31 mouse cellular contexts compared by ENCODE assay signal in the genomic region with DNA sequence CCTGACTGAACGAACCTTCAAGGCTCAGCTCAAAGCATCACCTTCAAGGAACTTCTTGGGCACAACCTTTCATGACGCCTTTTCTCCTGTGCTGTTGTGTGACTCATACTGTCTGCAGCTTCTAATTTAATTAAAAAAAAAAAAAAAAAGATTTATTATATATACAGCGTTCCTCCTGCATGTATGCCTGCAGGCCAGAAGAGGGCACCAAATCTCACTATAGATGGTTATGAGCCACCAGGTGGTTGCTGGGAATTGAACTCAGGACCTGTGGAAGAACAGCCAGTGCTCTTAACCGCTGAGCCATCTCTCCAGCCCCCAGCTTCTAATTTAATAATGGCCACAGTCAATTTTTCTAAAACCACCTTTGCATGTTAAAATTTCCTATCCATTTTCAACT. TPM values are rescaled to one million over a fixed set of nuclear protein-coding genes. Genes with fewer than 3 reads are reported as not detected.
DNase-seq lines count a peak whose midpoint lies in the region; TF ChIP-seq lines count a peak whose summit lies in the region.
"Had no signal": no experiment of that assay in that cellular context is flagged by ENCODE, and none has a peak within 500 bp of the region (broad histone marks: within the 10 kb centered on the region; RNA-seq: fewer than 3 reads in every experiment).

No protein-coding gene starts in this region.

- no peak overlapping the region for H3K4me3 ChIP-seq in heart, adult 2 months
- no peak overlapping the region for H3K4me3 ChIP-seq in left cerebral cortex, adult 2 months
- no peak overlapping the region for H3K4me3 ChIP-seq in ES-E14 (ENCODE audit: insufficient read depth in 1 of 2, low read depth in 1 of 2, low read length in 2 of 2, poor library complexity in 1 of 2, severe bottlenecking in 1 of 2)
- H3K4me3 ChIP-seq: embryonic facial prominence, embryonic 10.5 days; embryonic facial prominence, embryonic 15.5 days; forebrain, embryonic 12.5 days; heart, embryonic 13.5 days; hindbrain, embryonic 10.5 days; hindbrain, embryonic 15.5 days; intestine, embryonic 15.5 days; midbrain, embryonic 12.5 days; myocyte; neural tube, embryonic 12.5 days had no signal

- DNase-seq in heart, adult 2 months, result no peak
- DNase-seq in heart, postnatal 36 days, result no peak
- no peak for DNase-seq in left cerebral cortex, adult 2 months (ENCODE audit: extremely low spot score in 1 of 2, low spot score in 2 of 2)
- DNase-seq in left cerebral cortex, adult 18-20 months (ENCODE audit: low spot score in 2 of 2), result no peak
- peak; percentile 42 for DNase-seq in 416B (ENCODE audit: low read depth)
- no peak for DNase-seq in ES-E14 (ENCODE audit: low read depth, low spot score)
- no peak for DNase-seq in embryo, embryonic 9.5 days (ENCODE audit: extremely low spot score)
- DNase-seq in frontal cortex, adult 2 months (ENCODE audit: extremely low spot score in 1 of 2, low spot score in 1 of 2), result no peak
- DNase-seq: adrenal gland, postnatal 36 days; cerebellum, adult 2 months; cerebellum, postnatal 14 days; heart, postnatal 10 days; kidney, adult 9 months; kidney, postnatal 14 days; lung, adult 2 months; lung, postnatal 36 days; right cerebral cortex, adult 18-20 months; spleen, adult 18-20 months; thymus, adult 18-20 months; thymus, postnatal 25 days had no signal

- TF ChIP-seq POLR2A in heart, adult 2 months (IDR thresholded peaks at IDR 0.05; ENCODE audit: insufficient read depth, low read depth, low read length), result no peak

- peaks cover 3% of the 10 kb centered on the region for H3K79me2 ChIP-seq in heart, adult 2 months (replicated peaks; ENCODE audit: control insufficient read depth, insufficient read depth, low read length)

- intact Hi-C loops in heart, adult 2 months (cut with DNase I), result no loop called here
- intact Hi-C loops in heart, postnatal 36 days (cut with DNase I), result no loop called here
- intact Hi-C loops in left cerebral cortex, adult 2 months (cut with DNase I), result no loop called here

- TF ChIP-seq CTCF in heart, adult 2 months (IDR thresholded peaks at IDR 0.05), result peak; percentile 36
- peak; percentile 31 for TF ChIP-seq CTCF in left cerebral cortex, adult 2 months (IDR thresholded peaks at IDR 0.05)

- 94% methylated on average over 4 of the region's 4 CpGs for WGBS in heart, adult 2 months

- H3K4me1 ChIP-seq in heart, adult 2 months (ENCODE audit: control insufficient read depth, insufficient read depth, low read length), result peaks cover 5% of the 10 kb centered on the region
- no peaks in the 10 kb centered on the region for H3K4me1 ChIP-seq in ES-E14 (ENCODE audit: control insufficient read depth in 2 of 2, insufficient read depth in 2 of 2, low read length in 2 of 2, poor library complexity in 1 of 2)
- H3K4me1 ChIP-seq: embryonic facial prominence, embryonic 15.5 days; forebrain, embryonic 12.5 days; hindbrain, embryonic 15.5 days; intestine, embryonic 15.5 days; midbrain, embryonic 12.5 days; neural tube, embryonic 12.5 days had no signal

- H3K27ac ChIP-seq in heart, adult 2 months, result no peak overlapping the region
- H3K27ac ChIP-seq in left cerebral cortex, adult 2 months, result no peak overlapping the region
- no peak overlapping the region for H3K27ac ChIP-seq in ES-E14 (ENCODE audit: insufficient read depth, low read depth, low read length, poor library complexity, severe bottlenecking)
- H3K27ac ChIP-seq: embryonic facial prominence, embryonic 10.5 days; embryonic facial prominence, embryonic 15.5 days; forebrain, embryonic 12.5 days; heart, embryonic 13.5 days; hindbrain, embryonic 10.5 days; hindbrain, embryonic 15.5 days; intestine, embryonic 15.5 days; midbrain, embryonic 12.5 days; neural tube, embryonic 12.5 days had no signal

- no peaks in the 10 kb centered on the region for H3K9me3 ChIP-seq in ES-E14 (ENCODE audit: control insufficient read depth, insufficient read depth, low read depth, low read length)
- H3K9me3 ChIP-seq: embryonic facial prominence, embryonic 10.5 days; embryonic facial prominence, embryonic 15.5 days; forebrain, embryonic 12.5 days; hindbrain, embryonic 15.5 days; intestine, embryonic 15.5 days had no signal

- H3K36me3 ChIP-seq in heart, adult 2 months (ENCODE audit: control insufficient read depth, insufficient read depth, low read length), result peaks cover 2% of the 10 kb centered on the region; the same call in 1 of the 2 replicates
- no peaks in the 10 kb centered on the region for H3K36me3 ChIP-seq in ES-E14 (ENCODE audit: control insufficient read depth, insufficient read depth, low read length, poor library complexity, severe bottlenecking)
- H3K36me3 ChIP-seq: hindbrain, embryonic 15.5 days; intestine, embryonic 15.5 days; midbrain, embryonic 12.5 days had no signal

- in situ Hi-C loops in ES-E14 (cut with MboI; ENCODE audit: low sequenced_read_pairs in 2 of 2, unreplicated experiment in 2 of 2), result no loop called here

- TF ChIP-seq EP300 in heart, adult 2 months (IDR thresholded peaks at IDR 0.05; ENCODE audit: insufficient read depth, low read depth, low read length), result no peak

- H3K27me3 ChIP-seq in heart, adult 2 months (ENCODE audit: control insufficient read depth, insufficient read depth, low read length), result no peaks in the 10 kb centered on the region
- H3K27me3 ChIP-seq: embryonic facial prominence, embryonic 15.5 days; forebrain, embryonic 12.5 days; heart, embryonic 13.5 days; hindbrain, embryonic 15.5 days; intestine, embryonic 15.5 days; midbrain, embryonic 12.5 days; neural tube, embryonic 12.5 days; Patski had no signal

- no peak overlapping the region for H3K9ac ChIP-seq in heart, adult 2 months (ENCODE audit: low read depth, low read length)
- H3K9ac ChIP-seq in ES-E14 (ENCODE audit: insufficient read depth, low read depth, low read length, poor library complexity, severe bottlenecking), result no peak overlapping the region
- H3K9ac ChIP-seq: embryonic facial prominence, embryonic 15.5 days; forebrain, embryonic 12.5 days; heart, embryonic 13.5 days; hindbrain, embryonic 15.5 days; intestine, embryonic 15.5 days; midbrain, embryonic 12.5 days; neural tube, embryonic 12.5 days had no signal

TF ChIP-seq in ES-E14, 5 proteins besides CTCF, POLR2A, EP300 and RAD21:
- TF ChIP-seq HCFC1 (IDR thresholded peaks at IDR 0.05; ENCODE audit: borderline replicate concordance, insufficient read depth, low read length) (no peak), ZNF384 (IDR thresholded peaks at IDR 0.05; ENCODE audit: low read depth, low read length) (0 out of 2 replicates have a peak, but pooled peaks have one; percentile 35), ZC3H11A (IDR thresholded peaks at IDR 0.05; ENCODE audit: borderline replicate concordance, low read depth, low read length) (no peak), CHD2 (IDR thresholded peaks at IDR 0.05; ENCODE audit: low read depth, low read length) (no peak), MAFK (IDR thresholded peaks at IDR 0.05; ENCODE audit: insufficient read depth, low read depth, low read length) (no peak)

RNA-seq across cellular contexts. Expression of a gene that starts 29.8 kb away (rescaled TPM):
- 10 to 100 TPM; 13.7 to 17.3 TPM for total RNA-seq in heart, adult 2 months (2021)
- polyA plus RNA-seq in heart, adult 2 months (2012; rRNA removed), result 4.5 and 9.3 TPM in 2 replicates
- 10 to 100 TPM; 16.6 to 19.7 TPM for total RNA-seq in heart, postnatal 36 days (2021)
- 10 to 100 TPM; 67.4 to 82.6 TPM for total RNA-seq in left cerebral cortex, adult 2 months (2021)
- total RNA-seq in left cerebral cortex, adult 18-20 months (2021), result 10 to 100 TPM; 54.0 to 66.9 TPM
- 9.0 and 13.9 TPM in 2 replicates for total RNA-seq in ES-E14 (2012; rRNA removed)
- 33.8 and 38.5 TPM in 2 replicates for polyA plus RNA-seq in frontal cortex, adult 2 months (2012; rRNA removed)
